8 mouse cellular contexts compared by ENCODE assay signal in the genomic region with DNA sequence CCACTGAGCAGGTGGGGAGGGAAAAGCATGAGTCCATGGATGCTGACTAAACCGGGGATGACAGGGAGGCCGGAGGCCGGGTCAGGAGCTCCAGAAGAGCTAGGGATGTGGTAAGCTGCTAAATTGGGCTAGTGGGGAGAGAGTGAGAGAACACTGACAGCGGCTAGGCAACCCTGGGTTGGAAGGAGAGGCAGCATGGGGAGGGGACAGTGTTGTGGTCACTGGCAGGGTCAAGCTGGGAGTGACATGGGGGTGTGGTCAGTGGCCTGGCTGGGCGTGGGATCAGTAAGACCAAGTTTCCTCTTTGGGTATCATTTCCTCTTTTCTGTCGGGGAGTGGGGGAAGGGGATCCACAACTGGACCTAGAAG. TPM values are rescaled to one million over a fixed set of nuclear protein-coding genes. Genes with fewer than 3 reads are reported as not detected.
DNase-seq lines count a peak whose midpoint lies in the region; ATAC-seq lines count a peak whose summit lies in the region.

No protein-coding gene starts in this region.

- H3K9ac ChIP-seq in heart, embryonic 16.5 days (ENCODE audit: low read length), result peak overlapping the region; percentile 100
- peak overlapping the region; percentile 98 for H3K9ac ChIP-seq in stomach, embryonic 16.5 days (ENCODE audit: low read length)

- no peaks in the 10 kb centered on the region for H3K9me3 ChIP-seq in heart, embryonic 16.5 days (replicated peaks; ENCODE audit: control insufficient read depth, low read length)
- H3K9me3 ChIP-seq in stomach, embryonic 16.5 days (replicated peaks; ENCODE audit: control insufficient read depth, low read length), result no peaks in the 10 kb centered on the region

- H3K4me1 ChIP-seq in heart, embryonic 16.5 days (ENCODE audit: control insufficient read depth, insufficient read depth, low read length), result peaks cover 51% of the 10 kb centered on the region
- H3K4me1 ChIP-seq in stomach, embryonic 16.5 days (ENCODE audit: control insufficient read depth, insufficient read depth, low read length), result peaks cover 50% of the 10 kb centered on the region

- peak; percentile 37 to 69 for DNase-seq in frontal cortex, postnatal 10 days (ENCODE audit: low spot score in 2 of 2)
- peak; percentile 41 for DNase-seq in embryo, embryonic 10.5 days (ENCODE audit: low spot score)
- peak; percentile 74 for DNase-seq in kidney, postnatal 14 days
- no peak for DNase-seq in ovary, postnatal 10 days (ENCODE audit: low spot score)

- ATAC-seq in frontal cortex, adult (ENCODE audit: low TSS enrichment), result no peak
- no peak for ATAC-seq in heart, embryonic 16.5 days (replicated peaks; ENCODE audit: extremely low read depth, insufficient read depth, low FRiP score)
- ATAC-seq in stomach, embryonic 16.5 days (ENCODE audit: insufficient read depth, low FRiP score), result no peak

- H3K36me3 ChIP-seq in heart, embryonic 16.5 days (ENCODE audit: control insufficient read depth, insufficient read depth), result peaks cover 23% of the 10 kb centered on the region
- peaks cover 33% of the 10 kb centered on the region for H3K36me3 ChIP-seq in macrophage (ENCODE audit: inconsistent target)
- peaks cover 21% of the 10 kb centered on the region for H3K36me3 ChIP-seq in stomach, embryonic 16.5 days (ENCODE audit: control insufficient read depth, insufficient read depth, low read length)

- peaks cover 81% of the 10 kb centered on the region for H3K79me2 ChIP-seq in macrophage (ENCODE audit: inconsistent target)

- 1% methylated on average over 6 of the region's 6 CpGs for WGBS in heart, embryonic 16.5 days
- 4% methylated on average over 6 of the region's 6 CpGs for WGBS in macrophage (ENCODE audit: missing documents)
- 35% methylated on average over 6 of the region's 6 CpGs for WGBS in stomach, embryonic 16.5 days

- H3K4me3 ChIP-seq in heart, embryonic 16.5 days (ENCODE audit: low read length), result peak overlapping the region; percentile 98
- peak overlapping the region; percentile 94 for H3K4me3 ChIP-seq in macrophage (ENCODE audit: inconsistent target)
- H3K4me3 ChIP-seq in stomach, embryonic 16.5 days (replicated peaks; ENCODE audit: low read length), result peak overlapping the region; percentile 93

- no peaks in the 10 kb centered on the region for H3K27me3 ChIP-seq in heart, embryonic 16.5 days (ENCODE audit: control insufficient read depth, insufficient read depth, low read length)
- no peaks in the 10 kb centered on the region for H3K27me3 ChIP-seq in stomach, embryonic 16.5 days (ENCODE audit: control insufficient read depth, insufficient read depth, low read length)

- H3K27ac ChIP-seq in heart, embryonic 16.5 days (ENCODE audit: low read length), result peak overlapping the region; percentile 100
- H3K27ac ChIP-seq in macrophage, result peak overlapping the region; percentile 97
- peak overlapping the region; percentile 89 for H3K27ac ChIP-seq in stomach, embryonic 16.5 days (ENCODE audit: low read length)

- H3K4me2 ChIP-seq in heart, embryonic 16.5 days (ENCODE audit: low read depth, low read length), result peak overlapping the region; percentile 93
- H3K4me2 ChIP-seq in stomach, embryonic 16.5 days (ENCODE audit: low read depth, low read length), result peak overlapping the region; percentile 96

RNA-seq across cellular contexts. Expression of a gene that starts 1.9 kb away (rescaled TPM):
- polyA plus RNA-seq in heart, embryonic 16.5 days (2015; fragmentation: Nextera tagmentation; extraction: Ambion mirVana), result 60.3 and 61.8 TPM in 2 replicates
- 100 to 1,000 TPM in 8 of 26 experiments, 10 to 100 TPM in 18; 29.0 to 168 (median 80.2) TPM for total RNA-seq in macrophage (2018; cell fraction: chromatin; rRNA removed)
- 10 to 100 TPM; 35.3 to 65.4 (median 48.7) TPM for total RNA-seq in macrophage (2018; cell fraction: cytosol; rRNA removed)
- 100 to 1,000 TPM in 1 of 26 experiments, 10 to 100 TPM in 25; 29.3 to 118 (median 53.9) TPM for total RNA-seq in macrophage (2018; cell fraction: nucleus; rRNA removed)
- 33.3 to 58.6 TPM (median 47.6 TPM) in 3 replicates for polyA plus RNA-seq in macrophage (2018)
- 71.4 and 84.7 TPM in 2 replicates for polyA plus RNA-seq in stomach, embryonic 16.5 days (2015; fragmentation: Nextera tagmentation; extraction: Ambion mirVana)

RNA-seq across cellular contexts. Expression of a gene that starts 2.3 kb away (rescaled TPM):
- 68.7 and 80.0 TPM in 2 replicates for polyA plus RNA-seq in heart, embryonic 16.5 days (2015; fragmentation: Nextera tagmentation; extraction: Ambion mirVana)
- 100 to 1,000 TPM; 371 to 915 (median 599) TPM for total RNA-seq in macrophage (2018; cell fraction: chromatin; rRNA removed)
- 100 to 1,000 TPM; 102 to 313 (median 224) TPM for total RNA-seq in macrophage (2018; cell fraction: cytosol; rRNA removed)
- 1,000 to 10,000 TPM in 1 of 26 experiments, 100 to 1,000 TPM in 25; 373 to 1,005 (median 515) TPM for total RNA-seq in macrophage (2018; cell fraction: nucleus; rRNA removed)
- polyA plus RNA-seq in macrophage (2018), result 179 to 305 TPM (median 276 TPM) in 3 replicates
- polyA plus RNA-seq in stomach, embryonic 16.5 days (2015; fragmentation: Nextera tagmentation; extraction: Ambion mirVana), result 62.6 and 64.8 TPM in 2 replicates

RNA-seq across cellular contexts. Expression of a gene that starts 18.3 kb away (rescaled TPM):
- 20.9 and 21.7 TPM in 2 replicates for polyA plus RNA-seq in heart, embryonic 16.5 days (2015; fragmentation: Nextera tagmentation; extraction: Ambion mirVana)
- total RNA-seq in macrophage (2018; cell fraction: chromatin; rRNA removed), result 100 to 1,000 TPM in 3 of 26 experiments, 10 to 100 TPM in 23; 18.8 to 127 (median 60.4) TPM
- 10 to 100 TPM; 12.4 to 25.8 (median 19.7) TPM for total RNA-seq in macrophage (2018; cell fraction: cytosol; rRNA removed)
- total RNA-seq in macrophage (2018; cell fraction: nucleus; rRNA removed), result 10 to 100 TPM; 16.6 to 67.8 (median 38.6) TPM
- polyA plus RNA-seq in macrophage (2018), result 17.6 to 45.0 TPM (median 21.9 TPM) in 3 replicates
- polyA plus RNA-seq in stomach, embryonic 16.5 days (2015; fragmentation: Nextera tagmentation; extraction: Ambion mirVana), result 25.9 and 37.2 TPM in 2 replicates

RNA-seq across cellular contexts. Expression of a gene that starts 18.4 kb away (rescaled TPM):
- 22.7 TPM in 2 replicates for polyA plus RNA-seq in heart, embryonic 16.5 days (2015; fragmentation: Nextera tagmentation; extraction: Ambion mirVana)
- 10 to 100 TPM in 18 of 26 experiments, 1 to 10 TPM in 8; 2.7 to 52.8 (median 21.1) TPM for total RNA-seq in macrophage (2018; cell fraction: chromatin; rRNA removed)
- 10 to 100 TPM in 2 of 26 experiments, 1 to 10 TPM in 24; 3.1 to 11.9 (median 7.6) TPM for total RNA-seq in macrophage (2018; cell fraction: cytosol; rRNA removed)
- 10 to 100 TPM in 17 of 26 experiments, 1 to 10 TPM in 9; 4.5 to 31.6 (median 15.2) TPM for total RNA-seq in macrophage (2018; cell fraction: nucleus; rRNA removed)
- polyA plus RNA-seq in macrophage (2018), result 5.4 to 9.2 TPM (median 8.6 TPM) in 3 replicates
- polyA plus RNA-seq in stomach, embryonic 16.5 days (2015; fragmentation: Nextera tagmentation; extraction: Ambion mirVana), result 14.2 and 15.6 TPM in 2 replicates

RNA-seq across cellular contexts. Expression of a gene that starts 24.1 kb away (rescaled TPM):
- 0.89 and 1.1 TPM in 2 replicates for polyA plus RNA-seq in heart, embryonic 16.5 days (2015; fragmentation: Nextera tagmentation; extraction: Ambion mirVana)
- total RNA-seq in macrophage (2018; cell fraction: chromatin; rRNA removed), result not detected
- not detected for total RNA-seq in macrophage (2018; cell fraction: cytosol; rRNA removed)
- not detected for total RNA-seq in macrophage (2018; cell fraction: nucleus; rRNA removed)
- not detected in 3 replicates for polyA plus RNA-seq in macrophage (2018)
- 0.48 and 0.95 TPM in 2 replicates for polyA plus RNA-seq in stomach, embryonic 16.5 days (2015; fragmentation: Nextera tagmentation; extraction: Ambion mirVana)
